Mouse (Mus musculus) liver, embryonic 13.5 days (tissue): ENCODE measurements around the gene Ankrd44. TPM values are rescaled to one million over a fixed set of nuclear protein-coding genes. Genes with fewer than 3 reads are reported as not detected.
"Not testable (repeated sequence)": the region's sequence is repeated elsewhere in the genome, so short reads cannot be mapped to it uniquely, and the experiment has no call there.

Source experiments
- ATAC-seq: fragments of 200-750 bp; cut with Nextera tagmentation; 2 replicates; pipeline ENCODE4 v1.8.0; 2017; ENCODE audit warnings: low read depth, mild to moderate bottlenecking, moderate number of reproducible peaks, moderate library complexity
- DNase-seq: peaks from one replicate; pipeline ENCODE4 v3.0.0; 2022
- H3K27ac ChIP-seq: fragments of 300-500 bp; sonication (generic); 2 replicates; pipeline ENCODE4 v1.5.1; 2015; ENCODE audit warnings: moderate library complexity, mild to moderate bottlenecking, inconsistent platforms
- H3K27me3 ChIP-seq: fragments of 300-500 bp; sonication (generic); 2 replicates; pipeline ENCODE4 v1.6.1; 2015; ENCODE audit warnings: mild to moderate bottlenecking, inconsistent platforms
- H3K36me3 ChIP-seq: fragments of 300-500 bp; sonication (generic); 2 replicates; pipeline ENCODE4 v1.6.1; 2015; ENCODE audit warnings: mild to moderate bottlenecking, inconsistent platforms
- H3K4me1 ChIP-seq: fragments of 300-500 bp; sonication (generic); replicated peaks from 2 replicates; pipeline ENCODE4 v1.6.1; 2015; ENCODE audit warnings: inconsistent platforms
- H3K4me2 ChIP-seq: fragments of 300-500 bp; sonication (generic); 2 replicates; pipeline ENCODE4 v1.6.1; 2015; ENCODE audit warnings: inconsistent platforms, mild to moderate bottlenecking, moderate library complexity
- H3K4me3 ChIP-seq: fragments of 300-500 bp; sonication (generic); replicated peaks from 2 replicates; pipeline ENCODE4 v1.5.1; 2015; ENCODE audit warnings: mild to moderate bottlenecking, inconsistent platforms
- H3K9ac ChIP-seq: fragments of 300-500 bp; sonication (generic); 2 replicates; pipeline ENCODE4 v1.6.1; 2015; ENCODE audit warnings: mild to moderate bottlenecking, inconsistent platforms
- H3K9me3 ChIP-seq: fragments of 300-500 bp; sonication (generic); replicated peaks from 2 replicates; pipeline ENCODE4 v1.6.1; 2016; ENCODE audit warnings: inconsistent platforms
- WGBS: fragments of 180-500 bp; shearing (Covaris S2); methylation state at CpG from one replicate; pipeline ENCODE4 v1.1.7; 2015; ENCODE audit not compliant: insufficient replicate concordance; 5-methylcytosine and 5-hydroxymethylcytosine counted together
- polyA plus RNA-seq: library from polyadenylated mRNA; unstranded; fragments of >200 nt; fragmentation: Nextera tagmentation; extraction: Ambion mirVana; gene quantifications from 2 replicates; pipeline ENCODE4 v1.2.1, GENCODE M21; 2015

Ankrd44 gene
- polyA plus RNA-seq = 3.0 and 3.6 TPM in 2 replicates

GRCm38 (mm10) chr1:54925971-54926771 lies at the start of gene Ankrd44:
Gene Ankrd44 (minus strand): TSS chr1:54926387.
- peak within 1 kb of the TSS; percentile 75 for H3K9ac ChIP-seq
- whole genome bisulfite sequencing = under 1% methylated on average over 78 of the region's 94 CpGs
- peak; percentile 81 for ATAC-seq

DNA sequence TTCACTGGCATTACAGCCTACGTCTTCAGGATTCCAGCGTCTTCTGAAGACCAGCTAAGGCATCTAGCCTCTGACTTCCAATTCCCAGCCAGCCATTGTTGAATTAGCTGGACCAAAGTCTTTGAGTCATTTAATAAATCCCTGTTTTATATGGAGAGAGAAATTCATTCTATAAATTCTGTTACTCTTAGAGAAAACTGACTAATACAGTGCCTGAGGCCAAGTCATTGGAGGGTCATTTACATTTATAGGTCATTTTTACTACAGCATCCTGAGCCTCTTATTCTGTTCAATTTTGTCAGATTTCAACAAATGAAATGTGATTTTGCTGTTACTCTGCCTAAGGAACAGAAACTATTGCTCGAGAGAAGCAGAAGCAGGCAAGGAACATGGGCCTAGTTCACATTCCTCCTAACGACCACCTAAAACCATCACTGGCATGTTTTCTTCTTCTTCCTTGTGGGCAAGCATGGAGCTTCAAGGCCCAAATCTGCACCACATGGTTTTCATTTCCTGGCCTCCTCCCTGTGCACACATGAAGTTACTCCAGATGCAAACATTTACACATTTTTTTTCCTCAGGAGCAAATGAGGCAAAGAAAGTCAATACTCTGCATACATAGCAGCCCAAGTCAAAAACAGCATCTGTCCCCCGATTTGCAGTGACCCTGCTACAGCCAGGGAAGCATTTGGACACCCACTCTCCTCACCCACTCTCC lies 45.7 kb upstream of the Ankrd44 start:
- no peak for ATAC-seq
- no peaks in the 10 kb centered on the region for H3K9me3 ChIP-seq
- no peak overlapping the region for H3K9ac ChIP-seq
- H3K27ac ChIP-seq = no peak overlapping the region
- H3K36me3 ChIP-seq = no peaks in the 10 kb centered on the region
- no peaks in the 10 kb centered on the region for H3K27me3 ChIP-seq
- no peak overlapping the region for H3K4me2 ChIP-seq
- no peak overlapping the region for H3K4me3 ChIP-seq
- no peak for DNase-seq
- 64% methylated on average over 5 of the region's 5 CpGs for WGBS
- no peaks in the 10 kb centered on the region for H3K4me1 ChIP-seq

More at GRCm38 (mm10) chr1:54925971-54926771, at the start of gene Ankrd44:
- DNase-seq = peak; percentile 37
- Histone ChIP-seq H3K4me3 (peak within 1 kb of the TSS; percentile 73), H3K4me1 (peaks cover 43% of the 10 kb centered on the region), H3K4me2 (peak within 1 kb of the TSS; percentile 82), H3K36me3 (no peaks in the 10 kb centered on the region), H3K27ac (peak within 1 kb of the TSS; percentile 58; the same call in 1 of the 2 replicates), H3K9me3 (no peaks in the 10 kb centered on the region), H3K27me3 (peaks cover 44% of the 10 kb centered on the region)

DNA sequence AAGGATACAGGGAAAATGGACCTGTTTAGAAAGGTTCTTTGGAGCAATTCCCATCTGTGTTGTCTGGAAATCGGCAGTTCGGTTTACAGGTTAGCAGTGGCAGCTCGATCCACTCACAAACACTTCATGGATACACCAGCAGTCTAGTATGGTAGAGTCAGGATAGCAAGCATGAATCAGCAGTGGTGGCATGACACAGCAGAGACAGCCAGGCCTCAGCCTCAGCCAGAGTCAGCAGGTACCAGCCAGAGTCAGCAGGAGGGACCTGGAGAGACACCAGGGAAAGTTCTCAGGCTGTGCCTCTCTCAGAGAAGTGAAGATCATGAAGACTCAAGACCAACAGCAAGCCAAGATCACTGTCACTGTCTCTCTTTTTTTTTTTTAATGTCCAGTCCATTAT lies 40.7 kb upstream of the Ankrd44 start:
- H3K36me3 ChIP-seq = no peaks in the 10 kb centered on the region
- H3K27ac ChIP-seq = no peak overlapping the region
- H3K27me3 ChIP-seq = no peaks in the 10 kb centered on the region
- peaks cover 6% of the 10 kb centered on the region for H3K4me1 ChIP-seq
- no peak overlapping the region for H3K4me2 ChIP-seq
- H3K9me3 ChIP-seq = no peaks in the 10 kb centered on the region
- DNase-seq (peak; percentile 70), ATAC-seq (peak; percentile 99)
- no peak overlapping the region for H3K9ac ChIP-seq
- 78% methylated on average over 3 of the region's 3 CpGs for WGBS
- H3K4me3 ChIP-seq = no peak overlapping the region

DNA sequence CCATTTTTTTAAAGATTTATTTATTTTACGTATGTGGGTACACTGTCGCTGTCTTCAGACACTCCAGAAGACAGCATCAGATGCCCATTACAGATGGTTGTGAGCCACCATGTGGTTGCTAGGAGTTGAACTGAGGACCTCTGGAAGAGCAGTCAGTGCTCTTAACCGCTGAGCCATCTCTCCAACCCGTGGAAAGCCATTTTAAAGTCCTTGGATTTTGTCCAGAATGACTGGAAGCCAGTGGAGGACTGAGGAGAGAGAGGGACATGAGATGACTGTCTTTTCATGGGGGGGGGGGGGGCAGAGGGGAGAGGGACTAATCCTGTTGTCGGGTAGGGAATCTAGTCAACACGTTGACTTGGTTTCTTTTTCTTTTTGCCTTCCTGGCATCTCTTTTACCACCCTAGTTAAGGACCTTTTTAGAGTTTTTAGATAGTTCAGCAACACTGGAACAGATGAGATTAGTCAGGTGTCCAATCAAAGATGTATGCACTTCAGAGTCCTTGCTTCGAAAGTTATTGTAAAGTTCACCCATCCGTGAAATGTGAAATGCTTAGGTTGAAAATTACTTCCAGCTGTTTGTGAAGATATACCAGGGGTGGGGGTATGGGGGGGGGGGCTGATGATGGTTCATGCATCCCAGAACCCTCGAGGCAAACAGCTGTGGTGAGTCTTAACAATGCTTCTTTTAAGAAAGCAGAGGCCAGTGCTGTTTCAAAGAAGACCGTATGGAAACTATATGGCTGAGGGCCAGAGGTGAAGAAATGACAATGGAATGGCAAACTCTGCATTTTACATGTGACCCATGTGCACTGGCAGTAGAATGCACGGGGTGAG lies 39.2 kb upstream of the Ankrd44 start:
- Histone ChIP-seq H3K27ac (0 out of 2 replicates have a peak overlapping the region, but pooled peaks have one; percentile 26), H3K4me1 (peaks cover 6% of the 10 kb centered on the region), H3K9me3 (no peaks in the 10 kb centered on the region), H3K4me2 (no peak overlapping the region), H3K4me3 (no peak overlapping the region), H3K36me3 (no peaks in the 10 kb centered on the region), H3K9ac (no peak overlapping the region), H3K27me3 (no peaks in the 10 kb centered on the region)
- 58% methylated on average over 11 of the region's 11 CpGs for WGBS
- ATAC-seq = no peak
- DNase-seq = no peak

GRCm38 (mm10) chr1:54961724-54962123 lies 35.5 kb upstream of the Ankrd44 start:
- no peak for DNase-seq
- no peaks in the 10 kb centered on the region for H3K27me3 ChIP-seq
- H3K9me3 ChIP-seq = no peaks in the 10 kb centered on the region
- no peak overlapping the region for H3K4me3 ChIP-seq
- WGBS = 71% methylated on average over 9 of the region's 9 CpGs
- no peak overlapping the region for H3K9ac ChIP-seq
- no peaks in the 10 kb centered on the region for H3K36me3 ChIP-seq
- peaks cover 6% of the 10 kb centered on the region for H3K4me1 ChIP-seq
- no peak overlapping the region for H3K27ac ChIP-seq
- ATAC-seq = no peak
- no peak overlapping the region for H3K4me2 ChIP-seq

DNA sequence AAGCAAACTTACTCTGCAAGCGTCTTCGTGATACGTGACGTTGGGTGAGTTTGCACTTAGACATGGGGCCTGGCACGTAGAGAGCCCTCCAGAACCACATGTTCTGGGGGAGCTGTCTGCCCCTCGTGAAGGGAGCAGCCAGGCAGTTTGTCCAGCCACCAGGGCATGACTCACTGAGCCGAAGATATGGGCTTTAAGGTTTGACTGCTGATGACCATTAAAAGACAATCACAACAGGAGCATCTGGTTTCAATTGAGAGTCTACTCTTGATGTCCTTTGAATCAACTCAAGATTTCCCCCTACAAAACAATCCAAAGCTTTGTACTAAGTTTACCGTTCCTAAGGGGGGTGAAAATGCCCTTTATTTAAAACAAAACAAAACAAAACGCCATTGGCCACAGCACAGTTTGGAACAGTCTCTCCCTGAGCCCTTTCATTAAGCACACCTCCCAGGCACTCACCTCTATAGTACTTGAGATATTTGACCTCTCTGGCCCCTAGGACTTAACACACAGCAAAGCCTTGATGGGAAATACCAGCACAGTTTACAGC lies 34.5 kb upstream of the Ankrd44 start:
- no peak for DNase-seq
- 68% methylated on average over 9 of the region's 9 CpGs for WGBS

GRCm38 (mm10) chr1:54958525-54958924 lies 32.3 kb upstream of the Ankrd44 start:
- no peaks in the 10 kb centered on the region for H3K4me1 ChIP-seq
- DNase-seq (no peak), ATAC-seq (no peak)
- H3K27ac ChIP-seq = no peak overlapping the region
- H3K9ac ChIP-seq = no peak overlapping the region
- H3K4me2 ChIP-seq = no peak overlapping the region
- H3K4me3 ChIP-seq = no peak overlapping the region
- no peaks in the 10 kb centered on the region for H3K36me3 ChIP-seq
- WGBS = 46% methylated on average over 3 of the region's 3 CpGs
- no peaks in the 10 kb centered on the region for H3K27me3 ChIP-seq
- no peaks in the 10 kb centered on the region for H3K9me3 ChIP-seq

More for the DNA sequence above, 34.5 kb upstream of the Ankrd44 start:
- Histone ChIP-seq H3K27me3 (no peaks in the 10 kb centered on the region), H3K9me3 (no peaks in the 10 kb centered on the region), H3K4me1 (peaks cover under 1% of the 10 kb centered on the region; the same call in 1 of the 2 replicates), H3K36me3 (no peaks in the 10 kb centered on the region), H3K27ac (no peak overlapping the region), H3K4me3 (no peak overlapping the region), H3K9ac (no peak overlapping the region), H3K4me2 (no peak overlapping the region)
- ATAC-seq = no peak

DNA sequence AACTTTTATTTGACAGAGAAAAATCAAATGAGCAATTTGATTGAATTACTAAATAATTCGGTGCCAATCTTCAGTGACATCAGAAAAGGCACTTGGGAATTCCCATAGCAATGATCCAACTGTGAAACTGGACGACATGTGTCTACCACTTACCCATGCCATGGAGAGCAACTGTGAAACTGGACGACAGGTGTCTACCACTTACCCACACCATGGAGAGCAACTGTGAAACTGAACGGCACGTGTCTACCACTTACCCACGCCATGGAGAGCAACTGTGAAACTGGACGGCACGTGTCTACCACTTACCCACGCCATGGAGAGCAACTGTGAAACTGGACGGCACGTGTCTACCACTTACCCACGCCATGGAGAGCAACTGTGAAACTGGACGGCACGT lies 30.8 kb upstream of the Ankrd44 start:
- not testable (repeated sequence) for H3K27ac ChIP-seq
- WGBS = 79% methylated on average over 14 of the region's 14 CpGs

GRCm38 (mm10) chr1:54954856-54955255 lies 28.7 kb upstream of the Ankrd44 start:
- Histone ChIP-seq H3K27me3 (no peaks in the 10 kb centered on the region), H3K4me2 (no peak overlapping the region), H3K9me3 (no peaks in the 10 kb centered on the region), H3K4me3 (no peak overlapping the region), H3K4me1 (no peaks in the 10 kb centered on the region), H3K27ac (no peak overlapping the region), H3K36me3 (no peaks in the 10 kb centered on the region), H3K9ac (no peak overlapping the region)
- DNase-seq = no peak
- WGBS = 56% methylated on average over 4 of the region's 4 CpGs
- no peak for ATAC-seq

More for the DNA sequence above, 30.8 kb upstream of the Ankrd44 start:
- not testable (repeated sequence) for H3K4me2 ChIP-seq, H3K4me3 ChIP-seq, ATAC-seq, H3K27me3 ChIP-seq, DNase-seq, H3K9ac ChIP-seq, H3K4me1 ChIP-seq, H3K36me3 ChIP-seq, H3K9me3 ChIP-seq

GRCm38 (mm10) chr1:54944648-54945047 lies 18.5 kb upstream of the Ankrd44 start:
- no peaks in the 10 kb centered on the region for H3K27me3 ChIP-seq
- no peak overlapping the region for H3K4me3 ChIP-seq
- H3K9me3 ChIP-seq = no peaks in the 10 kb centered on the region
- no peaks in the 10 kb centered on the region for H3K4me1 ChIP-seq
- no peaks in the 10 kb centered on the region for H3K36me3 ChIP-seq
- DNase-seq (no peak), ATAC-seq (no peak)
- H3K27ac ChIP-seq = no peak overlapping the region
- no peak overlapping the region for H3K4me2 ChIP-seq
- no peak overlapping the region for H3K9ac ChIP-seq
- 53% methylated on average over 3 of the region's 3 CpGs for WGBS

DNA sequence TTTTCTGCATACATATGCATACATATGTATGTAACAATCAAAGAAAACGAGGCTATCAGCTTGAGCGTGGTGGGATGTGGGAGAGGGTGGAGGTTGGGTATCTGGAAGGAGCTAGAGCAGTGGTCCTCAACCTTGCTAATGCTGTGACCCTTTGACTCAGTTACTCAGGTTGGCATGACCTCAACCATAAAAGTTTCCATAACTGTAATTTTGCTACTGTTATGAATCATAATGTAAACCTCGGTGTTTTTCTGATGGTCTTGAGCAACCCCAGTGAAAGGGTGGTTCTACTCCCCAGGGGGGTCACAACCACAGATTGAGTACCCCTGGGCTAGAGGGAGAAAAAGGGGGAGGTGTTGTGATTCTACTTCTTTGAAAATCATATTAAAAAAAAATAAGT lies 9.3 kb upstream of the Ankrd44 start:
- Histone ChIP-seq H3K4me1 (no peaks in the 10 kb centered on the region), H3K27me3 (no peaks in the 10 kb centered on the region), H3K4me2 (no peak overlapping the region), H3K4me3 (no peak overlapping the region), H3K9ac (no peak overlapping the region), H3K27ac (no peak overlapping the region), H3K9me3 (no peaks in the 10 kb centered on the region), H3K36me3 (no peaks in the 10 kb centered on the region)
- WGBS = 58% methylated on average over 3 of the region's 3 CpGs
- DNase-seq (no peak), ATAC-seq (no peak)
